Mouse (Mus musculus) midbrain, embryonic 14.5 days (tissue): ENCODE measurements at regions not wholly inside any gene's neighbourhood (a gene's known extent, or its start where the extent isn't known, plus 50 kb on each side); places are given as distances from the start of the nearest gene placed in this dataset.
A peak's percentile ranks its signal among the peaks of the same experiment; 100 is the strongest.

ENCODE experiments used
- ATAC-seq: fragments of 200-750 bp; cut with Nextera tagmentation; 2 replicates; pipeline ENCODE4 v1.8.0; 2017; ENCODE audit warnings: moderate number of reproducible peaks, moderate library complexity; ENCODE audit not compliant: low FRiP score, low TSS enrichment
- DNase-seq: peaks from one replicate; pipeline ENCODE4 v3.0.0-alpha.2; 2015
- H3K27ac ChIP-seq: fragments of 300-500 bp; sonication (generic); replicated peaks from 2 replicates; pipeline ENCODE4 v1.5.1; 2014; ENCODE audit warnings: mild to moderate bottlenecking, low read depth, low read length, moderate library complexity
- H3K27me3 ChIP-seq: fragments of 300-500 bp; sonication (generic); 2 replicates; pipeline ENCODE4 v1.6.1; 2014; ENCODE audit warnings: low read length, control low read depth, mixed read lengths; ENCODE audit not compliant: control insufficient read depth, insufficient read depth
- H3K36me3 ChIP-seq: fragments of 300-500 bp; sonication (generic); 2 replicates; pipeline ENCODE4 v1.6.1; 2014; ENCODE audit warnings: low read length, control low read depth; ENCODE audit not compliant: control insufficient read depth, insufficient read depth
- H3K4me1 ChIP-seq: fragments of 300-500 bp; sonication (generic); 2 replicates; pipeline ENCODE4 v1.6.1; 2014; ENCODE audit warnings: mild to moderate bottlenecking, antibody characterized with exemption, low read length, control low read depth; ENCODE audit not compliant: control insufficient read depth, insufficient read depth
- H3K4me2 ChIP-seq: fragments of 300-500 bp; sonication (generic); 2 replicates; pipeline ENCODE4 v1.6.1; 2014; ENCODE audit warnings: mild to moderate bottlenecking, low read length, moderate library complexity
- H3K4me3 ChIP-seq: fragments of 300-500 bp; sonication (generic); replicated peaks from 2 replicates; pipeline ENCODE4 v1.5.1; 2014; ENCODE audit warnings: low read depth, low read length
- H3K9ac ChIP-seq: fragments of 300-500 bp; sonication (generic); replicated peaks from 2 replicates; pipeline ENCODE4 v1.6.1; 2014; ENCODE audit warnings: mild to moderate bottlenecking, low read length, moderate library complexity
- H3K9me3 ChIP-seq: fragments of 300-500 bp; sonication (generic); 2 replicates; pipeline ENCODE4 v1.6.1; 2016; ENCODE audit warnings: low read length, control low read depth, mixed read lengths; ENCODE audit not compliant: control insufficient read depth
- WGBS: fragments of 180-500 bp; shearing (Covaris S2); extraction: QIAGEN DNeasy Blood & Tissue Kit; methylation state at CpG from one replicate; pipeline ENCODE4 v1.1.7; 2014; 5-methylcytosine and 5-hydroxymethylcytosine counted together

GRCm38 (mm10) chrX:11734505-11735435 lies 407.1 kb downstream of the H2al1j start:
- Histone ChIP-seq H3K27me3 (no peaks in the 10 kb centered on the region), H3K36me3 (no peaks in the 10 kb centered on the region), H3K27ac (peak overlapping the region; percentile 60), H3K4me2 (no peak overlapping the region), H3K4me1 (peaks cover 9% of the 10 kb centered on the region; the same call in 1 of the 2 replicates), H3K9me3 (no peaks in the 10 kb centered on the region), H3K9ac (no peak overlapping the region), H3K4me3 (no peak overlapping the region)
- 23% methylated on average over 27 of the region's 27 CpGs for WGBS
- ATAC-seq = peak; percentile 76
- DNase-seq = peak; percentile 65

GRCm38 (mm10) chrX:11735516-11736170 lies 408.0 kb downstream of the H2al1j start:
- no peak overlapping the region for H3K4me3 ChIP-seq
- 30% methylated on average over 17 of the region's 17 CpGs for WGBS
- ATAC-seq = peak; percentile 58; the same call in 1 of the 2 replicates
- peak overlapping the region; percentile 60 for H3K27ac ChIP-seq
- no peaks in the 10 kb centered on the region for H3K27me3 ChIP-seq
- no peaks in the 10 kb centered on the region for H3K9me3 ChIP-seq
- H3K36me3 ChIP-seq = no peaks in the 10 kb centered on the region
- H3K9ac ChIP-seq = no peak overlapping the region
- DNase-seq = peak; percentile 69
- H3K4me2 ChIP-seq = no peak overlapping the region
- peaks cover 9% of the 10 kb centered on the region; the same call in 1 of the 2 replicates for H3K4me1 ChIP-seq

- no peak overlapping the region for H3K27ac ChIP-seq
Measured at GRCm38 (mm10) chrX:11736481-11736880, 408.9 kb downstream of the H2al1j start.

GRCm38 (mm10) chrX:11739565-11739964 lies 411.9 kb downstream of the H2al1j start:
- Histone ChIP-seq H3K9me3 (no peaks in the 10 kb centered on the region), H3K9ac (no peak overlapping the region), H3K4me3 (no peak overlapping the region), H3K36me3 (no peaks in the 10 kb centered on the region), H3K27me3 (no peaks in the 10 kb centered on the region), H3K27ac (no peak overlapping the region), H3K4me2 (no peak overlapping the region), H3K4me1 (peaks cover 6% of the 10 kb centered on the region; the same call in 1 of the 2 replicates)
- WGBS = 61% methylated on average over 7 of the region's 7 CpGs
- no peak for ATAC-seq
- no peak for DNase-seq

More at GRCm38 (mm10) chrX:11736481-11736880, 408.9 kb downstream of the H2al1j start:
- no peak overlapping the region for H3K4me2 ChIP-seq
- no peaks in the 10 kb centered on the region for H3K36me3 ChIP-seq
- 88% methylated on average over 3 of the region's 3 CpGs for WGBS
- H3K9ac ChIP-seq = no peak overlapping the region
- peaks cover 9% of the 10 kb centered on the region; the same call in 1 of the 2 replicates for H3K4me1 ChIP-seq
- no peaks in the 10 kb centered on the region for H3K9me3 ChIP-seq
- H3K27me3 ChIP-seq = no peaks in the 10 kb centered on the region
- H3K4me3 ChIP-seq = no peak overlapping the region
- ATAC-seq (no peak), DNase-seq (no peak)

GRCm38 (mm10) chrX:11745911-11746310 lies 414.2 kb downstream of the Bcor start:
- H3K27me3 ChIP-seq = no peaks in the 10 kb centered on the region
- ATAC-seq (no peak), DNase-seq (peak; percentile 46)
- no peak overlapping the region for H3K4me3 ChIP-seq
- H3K27ac ChIP-seq = no peak overlapping the region
- H3K9ac ChIP-seq = no peak overlapping the region
- H3K4me2 ChIP-seq = no peak overlapping the region
- H3K4me1 ChIP-seq = no peaks in the 10 kb centered on the region
- WGBS = 22% methylated on average over 3 of the region's 3 CpGs
- H3K36me3 ChIP-seq = no peaks in the 10 kb centered on the region
- H3K9me3 ChIP-seq = no peaks in the 10 kb centered on the region

GRCm38 (mm10) chrX:11747386-11748121 lies 412.6 kb downstream of the Bcor start:
- ATAC-seq = no peak

GRCm38 (mm10) chrX:11748278-11748677 lies 411.9 kb downstream of the Bcor start:
- 52% methylated on average over 4 of the region's 4 CpGs for WGBS
- ATAC-seq (no peak), DNase-seq (no peak)
- Histone ChIP-seq H3K4me2 (no peak overlapping the region), H3K4me3 (no peak overlapping the region), H3K4me1 (no peaks in the 10 kb centered on the region), H3K27me3 (no peaks in the 10 kb centered on the region), H3K9me3 (no peaks in the 10 kb centered on the region), H3K36me3 (no peaks in the 10 kb centered on the region), H3K27ac (no peak overlapping the region), H3K9ac (no peak overlapping the region)

More at GRCm38 (mm10) chrX:11747386-11748121, 412.6 kb downstream of the Bcor start:
- no peak overlapping the region for H3K4me3 ChIP-seq
- no peak for DNase-seq
- no peak overlapping the region for H3K9ac ChIP-seq
- no peak overlapping the region for H3K4me2 ChIP-seq
- no peaks in the 10 kb centered on the region for H3K36me3 ChIP-seq
- WGBS = 76% methylated on average over 4 of the region's 4 CpGs
- H3K4me1 ChIP-seq = no peaks in the 10 kb centered on the region
- H3K9me3 ChIP-seq = no peaks in the 10 kb centered on the region
- no peaks in the 10 kb centered on the region for H3K27me3 ChIP-seq
- no peak overlapping the region for H3K27ac ChIP-seq

GRCm38 (mm10) chrX:11752513-11752912 lies 407.6 kb downstream of the Bcor start:
- H3K4me2 ChIP-seq = no peak overlapping the region
- 59% methylated on average over 5 of the region's 5 CpGs for WGBS
- no peaks in the 10 kb centered on the region for H3K9me3 ChIP-seq
- no peak overlapping the region for H3K9ac ChIP-seq
- no peaks in the 10 kb centered on the region for H3K4me1 ChIP-seq
- no peak overlapping the region for H3K4me3 ChIP-seq
- no peaks in the 10 kb centered on the region for H3K27me3 ChIP-seq
- no peaks in the 10 kb centered on the region for H3K36me3 ChIP-seq
- ATAC-seq (no peak), DNase-seq (peak; percentile 18)
- no peak overlapping the region for H3K27ac ChIP-seq
